Mouse (Mus musculus) embryonic facial prominence, embryonic 12.5 days (tissue): ENCODE measurements around the gene Mrpl38. TPM values are rescaled to one million over a fixed set of nuclear protein-coding genes. Genes with fewer than 3 reads are reported as not detected.

Experiments
- ATAC-seq: fragments of 200-750 bp; cut with Nextera tagmentation; 2 replicates; pipeline ENCODE4 v1.8.0; 2017; ENCODE audit not compliant: insufficient number of reproducible peaks, insufficient read depth, low FRiP score, low TSS enrichment
- H3K27ac ChIP-seq: fragments of 300-500 bp; sonication (generic); 2 replicates; pipeline ENCODE4 v1.5.1; 2016; ENCODE audit warnings: mild to moderate bottlenecking
- H3K27me3 ChIP-seq: fragments of 300-500 bp; sonication (generic); 2 replicates; pipeline ENCODE4 v1.6.1; 2016; ENCODE audit warnings: mild to moderate bottlenecking, moderate library complexity
- H3K36me3 ChIP-seq: fragments of 300-500 bp; sonication (generic); 2 replicates; pipeline ENCODE4 v1.6.1; 2016; ENCODE audit warnings: mild to moderate bottlenecking
- H3K4me1 ChIP-seq: fragments of 300-500 bp; sonication (generic); 2 replicates; pipeline ENCODE4 v1.6.1; 2016
- H3K4me2 ChIP-seq: fragments of 300-500 bp; sonication (generic); replicated peaks from 2 replicates; pipeline ENCODE4 v1.6.1; 2016; ENCODE audit warnings: mild to moderate bottlenecking, moderate library complexity
- H3K4me3 ChIP-seq: fragments of 300-500 bp; sonication (generic); 2 replicates; pipeline ENCODE4 v1.5.1; 2016; ENCODE audit warnings: mild to moderate bottlenecking
- H3K9ac ChIP-seq: fragments of 300-500 bp; sonication (generic); 2 replicates; pipeline ENCODE4 v1.6.1; 2016; ENCODE audit warnings: mild to moderate bottlenecking, moderate library complexity
- H3K9me3 ChIP-seq: fragments of 300-500 bp; sonication (generic); 2 replicates; pipeline ENCODE4 v1.6.1; 2016; ENCODE audit warnings: mild to moderate bottlenecking, moderate library complexity
- WGBS: fragments of 180-500 bp; shearing (Covaris S2); methylation state at CpG from one replicate; pipeline ENCODE4 v1.1.7; 2016; 5-methylcytosine and 5-hydroxymethylcytosine counted together
- polyA plus RNA-seq: library from polyadenylated mRNA; unstranded; fragments of >200 nt; fragmentation: Nextera tagmentation; extraction: Ambion mirVana; gene quantifications from 2 replicates; pipeline ENCODE4 v1.2.1, GENCODE M21; 2016

Mrpl38 gene
- polyA plus RNA-seq, 1 experiment from 2014 or later, result 83.7 TPM

GRCm38 (mm10) chr11:116086258-116087193 lies 52.1 kb downstream of the Mrpl38 start, which contains the start of gene Wbp2:
Gene Wbp2 (minus strand): TSS chr11:116086995.
- Histone ChIP-seq H3K27me3 (no peaks in the 10 kb centered on the region), H3K27ac (peak within 1 kb of the TSS; percentile 79), H3K36me3 (peaks cover 23% of the 10 kb centered on the region), H3K4me1 (peaks cover 16% of the 10 kb centered on the region), H3K9ac (peak within 1 kb of the TSS; percentile 38), H3K4me3 (peak within 1 kb of the TSS; percentile 42), H3K9me3 (no peaks in the 10 kb centered on the region), H3K4me2 (peak within 1 kb of the TSS; percentile 61)
- peak; percentile 94 for ATAC-seq
- WGBS, result 5% methylated on average over 41 of the region's 43 CpGs

- no peak overlapping the region for H3K27ac ChIP-seq
- peaks cover 47% of the 10 kb centered on the region for H3K36me3 ChIP-seq
- ATAC-seq, result no peak
- H3K4me2 ChIP-seq, result no peak overlapping the region
- 89% methylated on average over 6 of the region's 6 CpGs for whole genome bisulfite sequencing
- H3K4me1 ChIP-seq, result peaks cover 18% of the 10 kb centered on the region
- H3K9ac ChIP-seq, result no peak overlapping the region
- H3K9me3 ChIP-seq, result no peaks in the 10 kb centered on the region
- no peak overlapping the region for H3K4me3 ChIP-seq
- no peaks in the 10 kb centered on the region for H3K27me3 ChIP-seq
Observed at GRCm38 (mm10) chr11:116084166-116084565, 54.5 kb downstream of the Mrpl38 start.

- Histone ChIP-seq H3K9ac (no peak overlapping the region), H3K4me1 (peaks cover 23% of the 10 kb centered on the region), H3K36me3 (peaks cover 51% of the 10 kb centered on the region)
Observed at GRCm38 (mm10) chr11:116083096-116083672, 55.5 kb downstream of the Mrpl38 start.

More at GRCm38 (mm10) chr11:116083096-116083672, 55.5 kb downstream of the Mrpl38 start:
- no peak overlapping the region for H3K4me3 ChIP-seq
- no peak for ATAC-seq
- no peak overlapping the region for H3K4me2 ChIP-seq
- no peak overlapping the region for H3K27ac ChIP-seq
- H3K9me3 ChIP-seq, result no peaks in the 10 kb centered on the region
- WGBS, result 88% methylated on average over 14 of the region's 14 CpGs
- H3K27me3 ChIP-seq, result no peaks in the 10 kb centered on the region

Other genes with a start within 250 kb of the Mrpl38 start
- gene Smim5, start 238.9 kb downstream of the Mrpl38 start, polyA plus RNA-seq, result 1.8 and 2.4 TPM in 2 replicates
- 1.00 and 1.7 TPM in 2 replicates for gene Smim6, start 226.9 kb downstream of the Mrpl38 start, polyA plus RNA-seq
- 46.9 and 47.0 TPM in 2 replicates for gene Sap30bp, start 205.6 kb downstream of the Mrpl38 start, polyA plus RNA-seq
- gene Recql5, start 205.4 kb downstream of the Mrpl38 start, polyA plus RNA-seq, result 26.3 and 28.7 TPM in 2 replicates
- 4.1 and 4.2 TPM in 2 replicates for gene Itgb4, start 164.2 kb downstream of the Mrpl38 start, polyA plus RNA-seq
- 165 and 169 TPM in 2 replicates for gene Galk1, start 126.1 kb downstream of the Mrpl38 start, polyA plus RNA-seq
- gene H3f3b, start 110.9 kb downstream of the Mrpl38 start, polyA plus RNA-seq, result 2,246 and 2,293 TPM in 2 replicates
- 43.6 and 44.1 TPM in 2 replicates for gene Unk, start 108.5 kb downstream of the Mrpl38 start, polyA plus RNA-seq
- 1.3 and 1.8 TPM in 2 replicates for gene Unc13d, start 60.9 kb downstream of the Mrpl38 start, polyA plus RNA-seq
- gene Wbp2, start 51.9 kb downstream of the Mrpl38 start, polyA plus RNA-seq, result 44.9 and 48.3 TPM in 2 replicates
- gene Trim47, start 11.7 kb downstream of the Mrpl38 start, polyA plus RNA-seq, result 6.9 and 9.1 TPM in 2 replicates
- 2.3 and 2.6 TPM in 2 replicates for gene Trim65, start 7.7 kb downstream of the Mrpl38 start, polyA plus RNA-seq
- gene Fbf1, start 29.3 kb upstream of the Mrpl38 start, polyA plus RNA-seq, result 61.2 and 61.3 TPM in 2 replicates
- gene Ten1, start 60.0 kb upstream of the Mrpl38 start, polyA plus RNA-seq, result 66.5 and 71.9 TPM in 2 replicates
- gene Acox1, start 60.2 kb upstream of the Mrpl38 start, polyA plus RNA-seq, result 25.8 and 26.4 TPM in 2 replicates
- gene Evpl, start 99.2 kb upstream of the Mrpl38 start, polyA plus RNA-seq, result 2.9 and 3.1 TPM in 2 replicates
- 105 and 107 TPM in 2 replicates for gene Srp68, start 135.3 kb upstream of the Mrpl38 start, polyA plus RNA-seq
- 0.47 and 0.56 TPM in 2 replicates for gene Galr2, start 142.1 kb upstream of the Mrpl38 start, polyA plus RNA-seq
- 78.8 and 83.9 TPM in 2 replicates for gene Exoc7, start 168.4 kb upstream of the Mrpl38 start, polyA plus RNA-seq
- 1.0 and 1.8 TPM in 2 replicates for gene Foxj1, start 196.5 kb upstream of the Mrpl38 start, polyA plus RNA-seq